Mouse (Mus musculus) c-Kit-positive CD71-positive TER-119-positive erythroid progenitor cells, embryonic 14.5 days (primary cell): ENCODE data around the gene Tgm7.

ENCODE experiments used
- DNase-seq: peaks from one replicate; pipeline ENCODE4 v3.0.0-alpha.2; 2013; ENCODE audit warnings: low spot score

Tgm7 gene

GRCm38 (mm10) chr2:121071871-121072270 is 37.7 kb downstream of the Tgm7 start:
- DNase-seq: peak; percentile 48

GRCm38 (mm10) chr2:121069506-121069905 is 40.1 kb downstream of the Tgm7 start:
- no peak for DNase-seq

- no peak for DNase-seq
Measured at GRCm38 (mm10) chr2:121067116-121067515, 42.5 kb downstream of the Tgm7 start.

- no peak for DNase-seq
Measured at GRCm38 (mm10) chr2:121061315-121061714, 48.3 kb downstream of the Tgm7 start.

- no peak for DNase-seq
Measured at GRCm38 (mm10) chr2:121057997-121058396, 51.6 kb downstream of the Tgm7 start.

GRCm38 (mm10) chr2:121055915-121056314 is 53.7 kb downstream of the Tgm7 start:
- DNase-seq: peak; percentile 51

- no peak for DNase-seq
Measured at GRCm38 (mm10) chr2:121054060-121054459, 55.5 kb downstream of the Tgm7 start.

GRCm38 (mm10) chr2:121052176-121052575 is 57.4 kb downstream of the Tgm7 start:
- DNase-seq: no peak

GRCm38 (mm10) chr2:121045653-121046052 is 63.9 kb downstream of the Tgm7 start:
- no peak for DNase-seq
